Mouse (Mus musculus) intestine, embryonic 14.5 days (tissue): ENCODE measurements around the gene Xbp1. TPM values are rescaled to one million over a fixed set of nuclear protein-coding genes. Genes with fewer than 3 reads are reported as not detected.
"Not testable (repeated sequence)": the region's sequence is repeated elsewhere in the genome, so short reads cannot be mapped to it uniquely, and the experiment has no call there.

Experiments used
- ATAC-seq: fragments of 200-750 bp; cut with Nextera tagmentation; replicated peaks from 2 replicates; pipeline ENCODE4 v1.8.0; 2017; ENCODE audit warnings: low read depth, moderate number of reproducible peaks, moderate TSS enrichment, moderate library complexity; ENCODE audit not compliant: low FRiP score, low TSS enrichment
- DNase-seq: peaks from one replicate; pipeline ENCODE4 v3.0.0-alpha.2; 2018; ENCODE audit warnings: low spot score
- H3K27ac ChIP-seq: fragments of 300-500 bp; sonication (generic); 2 replicates; pipeline ENCODE4 v1.5.1; 2014; ENCODE audit warnings: low read depth, mild to moderate bottlenecking, control low read depth
- H3K27me3 ChIP-seq: fragments of 300-500 bp; sonication (generic); replicated peaks from 2 replicates; pipeline ENCODE4 v1.6.1; 2014; ENCODE audit warnings: low read length, control low read depth; ENCODE audit not compliant: control insufficient read depth, insufficient read depth
- H3K36me3 ChIP-seq: fragments of 300-500 bp; sonication (generic); 2 replicates; pipeline ENCODE4 v1.6.1; 2014; ENCODE audit warnings: low read length, control low read depth; ENCODE audit not compliant: control insufficient read depth, insufficient read depth
- H3K4me1 ChIP-seq: fragments of 300-500 bp; sonication (generic); replicated peaks from 2 replicates; pipeline ENCODE4 v1.6.1; 2014; ENCODE audit warnings: low read length, control low read depth, mixed read lengths; ENCODE audit not compliant: control insufficient read depth, insufficient read depth
- H3K4me2 ChIP-seq: fragments of 300-500 bp; sonication (generic); 2 replicates; pipeline ENCODE4 v1.6.1; 2014; ENCODE audit warnings: low read length
- H3K4me3 ChIP-seq: fragments of 300-500 bp; sonication (generic); 2 replicates; pipeline ENCODE4 v1.5.1; 2014; ENCODE audit warnings: low read depth, low read length, control low read depth, mixed read lengths
- H3K9ac ChIP-seq: fragments of 300-500 bp; sonication (generic); 2 replicates; pipeline ENCODE4 v1.6.1; 2014; ENCODE audit warnings: mild to moderate bottlenecking, low read length
- H3K9me3 ChIP-seq: fragments of 300-500 bp; sonication (generic); 2 replicates; pipeline ENCODE4 v1.6.1; 2016; ENCODE audit warnings: low read length, control low read depth; ENCODE audit not compliant: control insufficient read depth
- WGBS: fragments of 180-500 bp; shearing (Covaris S2); extraction: QIAGEN DNeasy Blood & Tissue Kit; methylation state at CpG from one replicate; pipeline ENCODE4 v1.1.7; 2014; 5-methylcytosine and 5-hydroxymethylcytosine counted together
- polyA plus RNA-seq: library from polyadenylated mRNA; unstranded; fragments of >200 nt; fragmentation: Nextera tagmentation; extraction: Ambion mirVana; gene quantifications from 2 replicates; pipeline ENCODE4 v1.2.1, GENCODE M21; 2014

Gene Xbp1
- polyA plus RNA-seq, 1 experiment from 2014 or later = 202 TPM

- H3K4me2 ChIP-seq = no peak overlapping the region
- no peaks in the 10 kb centered on the region for H3K4me1 ChIP-seq
- H3K9ac ChIP-seq = no peak overlapping the region
- H3K9me3 ChIP-seq = no peaks in the 10 kb centered on the region
- ATAC-seq = no peak
- H3K4me3 ChIP-seq = no peak overlapping the region
- peaks cover 98% of the 10 kb centered on the region for H3K36me3 ChIP-seq
- no peaks in the 10 kb centered on the region for H3K27me3 ChIP-seq
- WGBS = 79% methylated on average over 5 of the region's 5 CpGs
- no peak overlapping the region for H3K27ac ChIP-seq
- no peak for DNase-seq
These were observed 9.7 kb downstream of the Xbp1 start for GRCm38 (mm10) chr11:5530172-5530571.

- Histone ChIP-seq H3K4me3 (no peak overlapping the region), H3K4me2 (no peak overlapping the region), H3K27me3 (no peaks in the 10 kb centered on the region), H3K9ac (no peak overlapping the region), H3K9me3 (no peaks in the 10 kb centered on the region), H3K27ac (no peak overlapping the region), H3K4me1 (no peaks in the 10 kb centered on the region), H3K36me3 (peaks cover 94% of the 10 kb centered on the region)
- WGBS = 77% methylated on average over 6 of the region's 6 CpGs
- ATAC-seq = no peak
- no peak for DNase-seq
These were observed 10.3 kb downstream of the Xbp1 start for GRCm38 (mm10) chr11:5530717-5531116.

GRCm38 (mm10) chr11:5533108-5533507, 12.6 kb downstream of the Xbp1 start:
- DNase-seq (no peak), ATAC-seq (no peak; the same call in 1 of the 2 replicates)
- Histone ChIP-seq H3K36me3 (peaks cover 74% of the 10 kb centered on the region), H3K4me3 (no peak overlapping the region), H3K27ac (no peak overlapping the region), H3K9ac (no peak overlapping the region), H3K9me3 (no peaks in the 10 kb centered on the region), H3K4me1 (no peaks in the 10 kb centered on the region), H3K4me2 (no peak overlapping the region), H3K27me3 (no peaks in the 10 kb centered on the region)
- WGBS = 83% methylated on average over 5 of the region's 5 CpGs

GRCm38 (mm10) chr11:5537454-5537853, 17.0 kb downstream of the Xbp1 start:
- 88% methylated on average over 4 of the region's 4 CpGs for WGBS
- not testable (repeated sequence) for ATAC-seq, H3K9ac ChIP-seq, H3K9me3 ChIP-seq, H3K4me2 ChIP-seq, H3K27ac ChIP-seq, H3K27me3 ChIP-seq, DNase-seq, H3K4me3 ChIP-seq
- H3K36me3 ChIP-seq = peaks cover 52% of the 10 kb centered on the region
- H3K4me1 ChIP-seq = peaks cover 11% of the 10 kb centered on the region

- ATAC-seq (no peak), DNase-seq (no peak)
- Histone ChIP-seq H3K4me3 (peak overlapping the region; percentile 88), H3K27ac (no peak overlapping the region), H3K4me1 (peaks cover 12% of the 10 kb centered on the region), H3K9me3 (no peaks in the 10 kb centered on the region), H3K36me3 (peaks cover 23% of the 10 kb centered on the region), H3K4me2 (peak overlapping the region; percentile 68), H3K27me3 (no peaks in the 10 kb centered on the region), H3K9ac (peak overlapping the region; percentile 22; the same call in 1 of the 2 replicates)
- WGBS = 49% methylated on average over 4 of the region's 4 CpGs
These were observed 19.9 kb downstream of the Xbp1 start for GRCm38 (mm10) chr11:5540331-5540730.

- no peaks in the 10 kb centered on the region for H3K27me3 ChIP-seq
- DNase-seq (peak; percentile 78), ATAC-seq (no peak)
- peak overlapping the region; percentile 93 for H3K9ac ChIP-seq
- WGBS = 1% methylated on average over 28 of the region's 28 CpGs
- peaks cover 23% of the 10 kb centered on the region for H3K36me3 ChIP-seq
- H3K4me2 ChIP-seq = peak overlapping the region; percentile 68
- H3K9me3 ChIP-seq = no peaks in the 10 kb centered on the region
- H3K27ac ChIP-seq = peak overlapping the region; percentile 65
- peaks cover 12% of the 10 kb centered on the region for H3K4me1 ChIP-seq
- peak overlapping the region; percentile 88 for H3K4me3 ChIP-seq
These were observed 20.9 kb downstream of the Xbp1 start for GRCm38 (mm10) chr11:5541230-5541798.

- 0% methylated on average over 56 of the region's 65 CpGs for WGBS
- ATAC-seq (peak; percentile 97), DNase-seq (peak; percentile 90)
- Histone ChIP-seq H3K36me3 (peaks cover 23% of the 10 kb centered on the region), H3K4me2 (peak within 1 kb of the TSS; percentile 68), H3K4me1 (peaks cover 12% of the 10 kb centered on the region), H3K9me3 (no peaks in the 10 kb centered on the region), H3K27ac (peak within 1 kb of the TSS; percentile 65), H3K27me3 (no peaks in the 10 kb centered on the region), H3K4me3 (peak within 1 kb of the TSS; percentile 88), H3K9ac (peak within 1 kb of the TSS; percentile 93)
These were observed 21.5 kb downstream of the Xbp1 start, which contains the start of gene Ccdc117 for GRCm38 (mm10) chr11:5541799-5542481. Gene Ccdc117 (minus strand): TSS chr11:5542187.

- DNase-seq (no peak), ATAC-seq (no peak; the same call in 1 of the 2 replicates)
- H3K4me2 ChIP-seq = peak overlapping the region; percentile 68
- no peaks in the 10 kb centered on the region for H3K27me3 ChIP-seq
- peaks cover 12% of the 10 kb centered on the region for H3K4me1 ChIP-seq
- no peaks in the 10 kb centered on the region for H3K9me3 ChIP-seq
- no peak overlapping the region for H3K9ac ChIP-seq
- no peak overlapping the region for H3K27ac ChIP-seq
- 43% methylated on average over 5 of the region's 5 CpGs for WGBS
- H3K4me3 ChIP-seq = peak overlapping the region; percentile 88
- H3K36me3 ChIP-seq = peaks cover 23% of the 10 kb centered on the region
These were observed 22.2 kb downstream of the Xbp1 start for GRCm38 (mm10) chr11:5542482-5543185.
